Mouse (Mus musculus) layer of hippocampus, postnatal 14 days (tissue): ENCODE measurements at regions not wholly inside any gene's neighbourhood (a gene's known extent, or its start where the extent isn't known, plus 50 kb on each side); places are given as distances from the start of the nearest gene placed in this dataset.

Experiments used
- DNase-seq, 2 experiments: peaks; one replicate each; pipeline ENCODE4 v3.0.0; 2021 to 2022; ENCODE audit warnings: low spot score in 2 of 2, mixed read lengths in 1 of 2

- peak; percentile 11 to 18 for DNase-seq
These were observed 4882.6 kb downstream of the 9330182O14Rik start for GRCm38 (mm10) chr15:45016741-45017140.

DNA sequence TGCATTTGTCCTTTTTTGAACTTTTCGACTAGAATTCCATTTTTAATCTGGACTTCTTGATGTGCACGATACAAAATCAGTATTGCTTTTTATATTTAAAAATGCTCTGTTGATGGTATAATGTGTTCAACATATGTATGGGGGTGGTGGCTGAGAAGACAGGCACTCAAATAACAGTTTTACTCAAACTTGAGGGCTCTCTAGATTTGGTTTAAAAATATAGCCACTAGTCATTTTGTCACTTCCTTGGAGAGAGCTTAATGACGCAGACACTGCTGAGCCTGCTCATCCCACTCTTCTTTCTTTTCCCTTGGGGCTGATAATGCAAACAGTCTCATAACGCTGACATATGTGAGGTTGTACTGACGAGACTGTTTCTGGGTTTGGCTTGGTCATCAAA, 4883.9 kb downstream of the 9330182O14Rik start:
- DNase-seq = no peak

DNA sequence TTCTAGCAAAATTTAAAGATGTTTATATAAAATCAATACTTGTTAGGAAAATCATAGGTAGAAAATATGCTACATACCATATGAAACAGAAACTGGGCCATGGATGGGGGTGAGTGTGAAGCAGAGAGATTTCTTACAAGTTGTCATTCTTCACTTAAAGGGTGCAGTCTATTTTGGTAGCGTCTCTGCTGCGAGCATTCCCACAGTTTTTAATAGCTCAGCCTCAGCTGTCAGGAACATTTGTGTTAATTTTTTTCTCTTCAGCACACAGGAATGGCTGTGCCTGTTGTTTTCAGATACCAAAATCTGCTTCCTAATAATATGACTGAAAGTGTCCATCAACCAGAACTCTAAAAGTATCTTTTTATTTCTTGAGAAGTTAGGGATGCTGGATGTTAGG, 4887.6 kb downstream of the 9330182O14Rik start:
- DNase-seq = peak in 1 of 2 experiments; percentile 44
